8 mouse cellular contexts compared by ENCODE assay signal in genomic region chr19:55877404-55877915, GRCm38 (mm10).
DNase-seq lines count a peak whose midpoint lies in the region; ATAC-seq and TF ChIP-seq lines count a peak whose summit lies in the region.

No protein-coding gene starts in this region.

- 74% methylated on average over 7 of the region's 7 CpGs for WGBS in heart, adult 2 months
- WGBS in heart, embryonic 11.5 days (ENCODE audit: insufficient replicate concordance): 68% methylated on average over 7 of the region's 7 CpGs
- WGBS in intestine, postnatal 0 days: 67% methylated on average over 7 of the region's 7 CpGs
- 45% methylated on average over 7 of the region's 7 CpGs for WGBS in limb, embryonic 12.5 days
- 25% methylated on average over 7 of the region's 7 CpGs for WGBS in midbrain, embryonic 15.5 days

- no peak overlapping the region for H3K4me2 ChIP-seq in heart, embryonic 11.5 days
- H3K4me2 ChIP-seq in intestine, postnatal 0 days (replicated peaks; ENCODE audit: low read depth): no peak overlapping the region
- no peak overlapping the region for H3K4me2 ChIP-seq in limb, embryonic 12.5 days
- H3K4me2 ChIP-seq in midbrain, embryonic 15.5 days: no peak overlapping the region

- 0 out of 2 replicates have a peak, but pooled peaks have one; percentile 59 for TF ChIP-seq EP300 in heart, adult 2 months (IDR thresholded peaks at IDR 0.05; ENCODE audit: insufficient read depth, low read depth, low read length)

- peaks cover 8% of the 10 kb centered on the region for H3K4me1 ChIP-seq in heart, adult 2 months (ENCODE audit: control insufficient read depth, insufficient read depth, low read length)
- H3K4me1 ChIP-seq in heart, embryonic 11.5 days (ENCODE audit: control insufficient read depth, insufficient read depth, low read length): peaks cover 8% of the 10 kb centered on the region
- no peaks in the 10 kb centered on the region for H3K4me1 ChIP-seq in intestine, postnatal 0 days (replicated peaks; ENCODE audit: control insufficient read depth, insufficient read depth, low read length)
- peaks cover 68% of the 10 kb centered on the region for H3K4me1 ChIP-seq in limb, embryonic 12.5 days (replicated peaks)
- peaks cover 26% of the 10 kb centered on the region for H3K4me1 ChIP-seq in midbrain, embryonic 15.5 days

- H3K9me3 ChIP-seq in heart, embryonic 11.5 days (replicated peaks; ENCODE audit: control insufficient read depth, low read length): no peaks in the 10 kb centered on the region
- H3K9me3 ChIP-seq in intestine, postnatal 0 days (ENCODE audit: control insufficient read depth): no peaks in the 10 kb centered on the region
- H3K9me3 ChIP-seq in limb, embryonic 12.5 days: no peaks in the 10 kb centered on the region
- no peaks in the 10 kb centered on the region for H3K9me3 ChIP-seq in midbrain, embryonic 15.5 days

- peak; percentile 64 to 74 for DNase-seq in heart, adult 2 months
- peak; percentile 32 to 40 for DNase-seq in cerebellum, postnatal 36 days
- peak; percentile 74 for DNase-seq in gastrocnemius, adult 18-20 months (ENCODE audit: low spot score)
- DNase-seq in spleen, postnatal 10 days (ENCODE audit: low spot score in 2 of 2): peak; percentile 55 to 78

- no peak for ATAC-seq in heart, embryonic 11.5 days (replicated peaks; ENCODE audit: insufficient number of reproducible peaks, low FRiP score, low TSS enrichment)
- no peak; the same call in 1 of the 2 replicates for ATAC-seq in intestine, postnatal 0 days
- ATAC-seq in limb, embryonic 12.5 days (ENCODE audit: insufficient number of reproducible peaks, insufficient read depth, low FRiP score, low TSS enrichment, low read depth): peak; percentile 44
- ATAC-seq in midbrain, embryonic 15.5 days (replicated peaks): peak; percentile 41; the same call in 1 of the 2 replicates

- TF ChIP-seq POLR2A in heart, adult 2 months (IDR thresholded peaks at IDR 0.05; ENCODE audit: insufficient read depth, low read depth, low read length): no peak

- H3K27me3 ChIP-seq in heart, adult 2 months (ENCODE audit: control insufficient read depth, insufficient read depth, low read length): no peaks in the 10 kb centered on the region
- no peaks in the 10 kb centered on the region for H3K27me3 ChIP-seq in heart, embryonic 11.5 days (ENCODE audit: control insufficient read depth, insufficient read depth, low read length)
- no peaks in the 10 kb centered on the region for H3K27me3 ChIP-seq in intestine, postnatal 0 days (replicated peaks; ENCODE audit: control insufficient read depth, insufficient read depth, low read length)
- no peaks in the 10 kb centered on the region for H3K27me3 ChIP-seq in limb, embryonic 12.5 days
- no peaks in the 10 kb centered on the region for H3K27me3 ChIP-seq in midbrain, embryonic 15.5 days (replicated peaks)

- no peak overlapping the region for H3K4me3 ChIP-seq in heart, adult 2 months
- H3K4me3 ChIP-seq in heart, embryonic 11.5 days (ENCODE audit: low read depth, low read length): no peak overlapping the region
- H3K4me3 ChIP-seq in intestine, postnatal 0 days (ENCODE audit: low read depth, low read length): no peak overlapping the region
- no peak overlapping the region for H3K4me3 ChIP-seq in limb, embryonic 12.5 days (replicated peaks)
- H3K4me3 ChIP-seq in midbrain, embryonic 15.5 days: no peak overlapping the region

- no peaks in the 10 kb centered on the region for H3K79me2 ChIP-seq in heart, adult 2 months (replicated peaks; ENCODE audit: control insufficient read depth, insufficient read depth, low read length)

- no peak overlapping the region for H3K27ac ChIP-seq in heart, adult 2 months
- no peak overlapping the region for H3K27ac ChIP-seq in heart, embryonic 11.5 days (ENCODE audit: low read depth, low read length)
- H3K27ac ChIP-seq in intestine, postnatal 0 days (ENCODE audit: low read depth, low read length): no peak overlapping the region
- peak overlapping the region; percentile 73 for H3K27ac ChIP-seq in limb, embryonic 12.5 days
- H3K27ac ChIP-seq in midbrain, embryonic 15.5 days: 0 out of 2 replicates have a peak overlapping the region, but pooled peaks have one; percentile 12

- peak; percentile 92 for TF ChIP-seq CTCF in heart, adult 2 months (IDR thresholded peaks at IDR 0.05)
- TF ChIP-seq CTCF in intestine, postnatal 0 days (IDR thresholded peaks at IDR 0.05; ENCODE audit: low read depth): peak; percentile 89

- no peak overlapping the region for H3K9ac ChIP-seq in heart, adult 2 months (ENCODE audit: low read depth, low read length)
- no peak overlapping the region for H3K9ac ChIP-seq in heart, embryonic 11.5 days (ENCODE audit: low read depth, low read length)
- no peak overlapping the region for H3K9ac ChIP-seq in intestine, postnatal 0 days (ENCODE audit: low read depth, low read length)
- H3K9ac ChIP-seq in limb, embryonic 12.5 days (replicated peaks): no peak overlapping the region
- no peak overlapping the region for H3K9ac ChIP-seq in midbrain, embryonic 15.5 days

- intact Hi-C loops in heart, adult 2 months (cut with DNase I): loop anchor here (1.0 to 10.0 kb wide), 5 partner anchors 134 to 543 kb away; no protein-coding TSS in a partner anchor

- H3K36me3 ChIP-seq in heart, adult 2 months (ENCODE audit: control insufficient read depth, insufficient read depth, low read length): peaks cover 4% of the 10 kb centered on the region; the same call in 1 of the 2 replicates
- H3K36me3 ChIP-seq in heart, embryonic 11.5 days (ENCODE audit: control insufficient read depth, insufficient read depth, low read length): no peaks in the 10 kb centered on the region
- H3K36me3 ChIP-seq in intestine, postnatal 0 days (ENCODE audit: control insufficient read depth, insufficient read depth): no peaks in the 10 kb centered on the region
- H3K36me3 ChIP-seq in limb, embryonic 12.5 days: peaks cover 4% of the 10 kb centered on the region; the same call in 1 of the 2 replicates
- H3K36me3 ChIP-seq in midbrain, embryonic 15.5 days (replicated peaks): no peaks in the 10 kb centered on the region

Comparison
In these comparisons a context has a peak if more than half of its experiments do, and no peak if none do; other contexts are left out.
1. H3K27ac ChIP-seq: peak in limb, embryonic 12.5 days (single experiment) and midbrain, embryonic 15.5 days (single experiment); none in heart, adult 2 months (single experiment), heart, embryonic 11.5 days (single experiment) and intestine, postnatal 0 days (single experiment).
2. ATAC-seq: peak in limb, embryonic 12.5 days (single experiment) and midbrain, embryonic 15.5 days (single experiment); none in heart, embryonic 11.5 days (single experiment) and intestine, postnatal 0 days (single experiment).
3. Peak in every context shown above with its lines, with median percentiles within 50 percentile points of each other: DNase-seq.